Mouse (Mus musculus): ENCODE measurements around the gene Dlg2.

DNA sequence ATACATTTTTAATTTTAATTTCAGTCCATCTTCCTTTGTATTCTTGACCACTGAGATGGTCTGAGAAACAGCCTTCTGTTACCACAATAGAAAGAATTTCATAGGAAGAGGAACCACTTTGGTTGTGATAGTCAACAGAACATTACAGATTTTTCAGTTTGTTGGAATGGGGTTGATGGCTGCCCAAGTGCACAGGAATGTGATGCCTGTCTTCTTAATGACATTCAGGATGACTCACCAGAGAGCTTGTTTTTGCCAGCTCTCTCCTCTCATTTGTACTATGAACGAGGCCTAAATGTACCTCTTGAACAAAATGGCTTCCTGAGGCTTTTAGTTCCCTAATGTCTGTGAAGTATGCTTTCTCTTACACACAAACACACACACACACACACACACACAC is 1107.1 kb downstream of the Dlg2 start:
- no peak for TF ChIP-seq POLR2A (IDR thresholded peaks at IDR 0.05; ENCODE audit: insufficient read depth, low read length)
- no peak for TF ChIP-seq CTCF (IDR thresholded peaks at IDR 0.05; ENCODE audit: low read depth, low read length)
- no peak for TF ChIP-seq EP300 (IDR thresholded peaks at IDR 0.05; ENCODE audit: insufficient read depth, low read depth, low read length)

All from ES-Bruce4 (cell line).